Mouse (Mus musculus): Measurements from ENCODE around the gene Mtfr2. TPM values are rescaled to one million over a fixed set of nuclear protein-coding genes. Genes with fewer than 3 reads are reported as not detected.

The Mtfr2 gene
- total and polyA plus RNA-seq, 3 experiments: 10.3 to 17.1 TPM; not detected in 1

GRCm38 (mm10) chr10:20314797-20315196 is 32.8 kb upstream of the Mtfr2 start:
- no peaks in the 10 kb centered on the region for H3K9me3 ChIP-seq (replicated peaks; ENCODE audit: insufficient read depth, low read length)
- peaks cover 10 to 13% of the 10 kb centered on the region in 2 experiments; a peak in 3 of 4 replicates for H3K4me1 ChIP-seq (ENCODE audit: control insufficient read depth in 1 of 2, insufficient read depth in 2 of 2, low read length in 2 of 2)
- peak overlapping the region; percentile 13 to 64; a peak in 3 of 4 replicates for H3K4me3 ChIP-seq (ENCODE audit: control insufficient read depth in 1 of 2, insufficient read depth in 1 of 2, low read depth in 2 of 2, low read length in 2 of 2)
- H3K9ac ChIP-seq (ENCODE audit: control insufficient read depth, low read depth, low read length, poor library complexity, severe bottlenecking): peak overlapping the region; percentile 92; the same call in 1 of the 2 replicates
- peak; percentile 67 for DNase-seq (ENCODE audit: low read depth, low spot score)
- H3K79me2 ChIP-seq (ENCODE audit: control insufficient read depth, insufficient read depth, low read length, poor library complexity): peaks cover 64% of the 10 kb centered on the region
- H3K36me3 ChIP-seq (ENCODE audit: control insufficient read depth in 1 of 2, insufficient read depth in 2 of 2, low read length in 2 of 2): peaks cover 37 to 50% of the 10 kb centered on the region in 2 experiments
- TF ChIP-seq POLR2AphosphoS5 (IDR thresholded peaks at IDR 0.05; ENCODE audit: borderline replicate concordance, low read depth, low read length): no peak
- peak; percentile 26 to 39 (median 31); a peak in 5 of 6 replicates for TF ChIP-seq CTCF (IDR thresholded peaks at IDR 0.05 in 2 of 3, conservative IDR thresholded peaks at IDR 0.05 in 1 of 3; ENCODE audit: control insufficient read depth in 1 of 3, insufficient read depth in 1 of 3, low read depth in 2 of 3, low read length in 3 of 3, poor library complexity in 1 of 3, severe bottlenecking in 1 of 3)
- peak; percentile 73 for TF ChIP-seq ZNF384 (IDR thresholded peaks at IDR 0.05; ENCODE audit: low read depth, low read length)
- TF ChIP-seq MAX (IDR thresholded peaks at IDR 0.05; ENCODE audit: low read length): no peak
- no peak for TF ChIP-seq ZC3H11A (IDR thresholded peaks at IDR 0.05; ENCODE audit: low read depth, low read length)
- no peak for TF ChIP-seq MEF2A (IDR thresholded peaks at IDR 0.05; ENCODE audit: extremely low read depth, insufficient replicate concordance, low read depth, low read length, poor library complexity, severe bottlenecking)
- TF ChIP-seq MXI1 (IDR thresholded peaks at IDR 0.05; ENCODE audit: low read depth, low read length): 0 out of 2 replicates have a peak, but pooled peaks have one; percentile 26
- TF ChIP-seq HCFC1 (IDR thresholded peaks at IDR 0.05; ENCODE audit: low read depth, low read length): no peak
- TF ChIP-seq NELFE (IDR thresholded peaks at IDR 0.05; ENCODE audit: low read depth, low read length): no peak
- 0 out of 2 replicates have a peak, but pooled peaks have one; percentile 58 for TF ChIP-seq MYC (IDR thresholded peaks at IDR 0.05; ENCODE audit: low read depth, low read length)
- peak; percentile 39; the same call in 1 of the 2 replicates for TF ChIP-seq SIN3A (IDR thresholded peaks at IDR 0.05; ENCODE audit: low read length)
- no peak overlapping the region for H3K27ac ChIP-seq (ENCODE audit: control insufficient read depth, low read depth, low read length)
- H3K27me3 ChIP-seq (ENCODE audit: control insufficient read depth in 1 of 2, insufficient read depth in 2 of 2, low read length in 2 of 2): no peaks in the 10 kb centered on the region

DNA sequence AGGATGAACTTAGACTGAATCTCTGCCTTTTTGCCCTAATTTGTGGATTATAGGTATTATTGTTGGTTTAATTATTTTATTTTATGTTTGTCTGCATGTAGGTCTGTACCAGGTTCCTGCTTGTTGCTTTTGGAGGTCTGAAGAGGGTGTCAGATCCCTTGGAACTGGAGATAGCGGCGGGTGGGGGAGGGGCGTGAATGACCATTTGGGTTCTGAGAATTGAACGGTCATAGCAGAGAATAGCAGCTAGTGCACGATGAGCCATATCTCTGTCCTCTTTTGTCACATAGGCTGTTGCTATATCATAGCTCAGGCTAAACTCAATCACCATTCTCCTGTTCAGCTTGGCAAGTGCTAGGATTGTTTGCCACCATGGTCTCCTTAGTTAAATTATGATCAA is 30.1 kb upstream of the Mtfr2 start:
- no peak for DNase-seq (ENCODE audit: low read depth, low spot score)
- H3K9ac ChIP-seq (ENCODE audit: control insufficient read depth, low read depth, low read length, poor library complexity, severe bottlenecking): no peak overlapping the region
- H3K36me3 ChIP-seq (ENCODE audit: control insufficient read depth in 1 of 2, insufficient read depth in 2 of 2, low read length in 2 of 2): peaks cover 56 to 58% of the 10 kb centered on the region in 2 experiments
- H3K27ac ChIP-seq (ENCODE audit: control insufficient read depth, low read depth, low read length): no peak overlapping the region
- TF ChIP-seq JUND (IDR thresholded peaks at IDR 0.05; ENCODE audit: low read depth, low read length) (no peak), E2F4 (IDR thresholded peaks at IDR 0.05; ENCODE audit: borderline replicate concordance, low read depth, low read length) (no peak), ZC3H11A (IDR thresholded peaks at IDR 0.05; ENCODE audit: low read depth, low read length) (no peak), POLR2AphosphoS5 (IDR thresholded peaks at IDR 0.05; ENCODE audit: borderline replicate concordance, low read depth, low read length) (no peak), CHD1 (IDR thresholded peaks at IDR 0.05; ENCODE audit: low read depth, low read length) (no peak), POLR2AphosphoS2 (IDR thresholded peaks at IDR 0.05; ENCODE audit: low read length) (no peak), KAT2A (conservative IDR thresholded peaks at IDR 0.05; ENCODE audit: low read depth, low read length) (no peak), TBP (IDR thresholded peaks at IDR 0.05; ENCODE audit: low read depth, low read length) (no peak), MAFK (IDR thresholded peaks at IDR 0.05; ENCODE audit: borderline replicate concordance, low read depth, low read length) (no peak), GABPA (IDR thresholded peaks at IDR 0.05; ENCODE audit: low read depth, low read length) (no peak)
- H3K4me3 ChIP-seq (ENCODE audit: control insufficient read depth in 1 of 2, insufficient read depth in 1 of 2, low read depth in 2 of 2, low read length in 2 of 2): no peak overlapping the region
- H3K4me1 ChIP-seq (ENCODE audit: control insufficient read depth in 1 of 2, insufficient read depth in 2 of 2, low read length in 2 of 2): peaks cover 7 to 10% of the 10 kb centered on the region in 2 experiments; a peak in 3 of 4 replicates
- no peaks in the 10 kb centered on the region for H3K27me3 ChIP-seq (ENCODE audit: control insufficient read depth in 1 of 2, insufficient read depth in 2 of 2, low read length in 2 of 2)
- H3K79me2 ChIP-seq (ENCODE audit: control insufficient read depth, insufficient read depth, low read length, poor library complexity): peaks cover 64% of the 10 kb centered on the region
- no peaks in the 10 kb centered on the region for H3K9me3 ChIP-seq (replicated peaks; ENCODE audit: insufficient read depth, low read length)
